Mouse (Mus musculus) right cerebral cortex, adult 2 months (tissue): ENCODE measurements at regions not wholly inside any gene's neighbourhood (a gene's known extent, or its start where the extent isn't known, plus 50 kb on each side); places are given as distances from the start of the nearest gene placed in this dataset.

ENCODE experiments used
- DNase-seq, 2 experiments: peaks; one replicate each; pipeline ENCODE4 v3.0.0; 2021 to 2022; ENCODE audit warnings: low spot score in 2 of 2

- DNase-seq: no peak
These were observed 68.4 kb upstream of the Tpm1 start for GRCm38 (mm10) chr9:67117639-67118038.

- no peak for DNase-seq
These were observed 66.8 kb upstream of the Tpm1 start for GRCm38 (mm10) chr9:67115991-67116390.

- no peak for DNase-seq
These were observed 64.9 kb upstream of the Tpm1 start for GRCm38 (mm10) chr9:67114099-67114498.

- DNase-seq: no peak
These were observed 62.8 kb upstream of the Tpm1 start for GRCm38 (mm10) chr9:67111836-67112584.

GRCm38 (mm10) chr9:67107938-67108337, 58.7 kb upstream of the Tpm1 start:
- no peak for DNase-seq

GRCm38 (mm10) chr9:67105867-67106266, 56.7 kb upstream of the Tpm1 start:
- DNase-seq: peak in 1 of 2 experiments; percentile 3

- DNase-seq: no peak
These were observed 56.0 kb upstream of the Tpm1 start for GRCm38 (mm10) chr9:67105216-67105615.

- no peak for DNase-seq
These were observed 55.4 kb upstream of the Tpm1 start for GRCm38 (mm10) chr9:67104616-67105015.

GRCm38 (mm10) chr9:67102578-67102977, 53.4 kb upstream of the Tpm1 start:
- no peak for DNase-seq

GRCm38 (mm10) chr9:67099471-67099870, 50.3 kb upstream of the Tpm1 start:
- no peak for DNase-seq
